Mouse (Mus musculus): Measurements from ENCODE around the gene Runx1. TPM values are rescaled to one million over a fixed set of nuclear protein-coding genes. Genes with fewer than 3 reads are reported as not detected.

Runx1 gene
- total and polyA plus RNA-seq, 2 experiments from 2014 or later, result 1.3 to 2.2 TPM

DNA sequence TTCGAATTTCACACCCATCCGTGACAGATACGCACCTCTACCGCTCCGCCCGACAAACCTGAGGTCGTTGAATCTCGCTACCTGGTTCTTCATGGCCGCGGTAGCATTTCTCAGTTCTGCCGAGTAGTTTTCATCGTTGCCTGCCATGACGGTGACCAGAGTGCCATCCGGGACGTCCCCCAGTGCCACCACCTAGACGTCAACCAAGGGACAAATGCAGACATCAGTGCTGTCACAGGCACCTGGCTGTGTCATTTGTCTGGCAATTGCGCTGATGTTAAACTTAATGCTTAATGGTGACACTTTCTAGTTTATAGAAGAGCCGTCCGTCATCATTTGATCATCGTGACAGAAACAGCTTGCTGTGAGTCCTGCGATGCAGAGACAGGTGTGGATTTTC lies 137.0 kb downstream of the Runx1 start:
- Histone ChIP-seq H3K4me3 (ENCODE audit: low read length) (no peak overlapping the region), H3K4me1 (ENCODE audit: insufficient read depth, low read length) (no peaks in the 10 kb centered on the region), H3K9me3 (ENCODE audit: low read length) (no peaks in the 10 kb centered on the region), H3K27me3 (ENCODE audit: insufficient read depth, low read length) (peaks cover 25% of the 10 kb centered on the region), H3K9ac (replicated peaks; ENCODE audit: low read length) (no peak overlapping the region), H3K36me3 (ENCODE audit: insufficient read depth, low read length) (no peaks in the 10 kb centered on the region), H3K27ac (no peak overlapping the region), H3K4me2 (ENCODE audit: low read depth, low read length) (no peak overlapping the region)
- WGBS, result 96% methylated on average over 21 of the region's 21 CpGs
- no peak for DNase-seq (ENCODE audit: low spot score)
- no peak for TF ChIP-seq CTCF (IDR thresholded peaks at IDR 0.05; ENCODE audit: low read depth)
- ATAC-seq, result no peak

DNA sequence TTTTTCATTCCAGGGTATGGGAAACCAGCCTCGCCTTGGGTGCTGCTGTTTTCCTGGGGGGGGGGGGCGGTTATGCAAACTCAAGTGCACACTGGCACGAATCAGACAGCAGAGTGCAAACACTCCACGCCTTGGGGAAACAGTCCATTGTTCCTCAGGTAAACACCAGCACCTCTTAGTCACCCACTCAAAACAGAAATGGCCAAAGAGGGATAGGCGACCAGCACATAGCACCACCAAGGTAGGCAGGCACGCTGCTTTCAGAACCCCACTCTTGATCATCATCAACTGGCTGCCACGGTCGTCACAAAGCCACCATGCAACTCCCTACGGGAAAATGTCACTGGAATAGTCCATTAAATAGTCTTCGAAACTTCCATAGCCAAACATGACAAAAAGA lies 139.0 kb downstream of the Runx1 start:
- Histone ChIP-seq H3K36me3 (ENCODE audit: insufficient read depth, low read length) (no peaks in the 10 kb centered on the region), H3K4me1 (ENCODE audit: insufficient read depth, low read length) (no peaks in the 10 kb centered on the region), H3K4me3 (ENCODE audit: low read length) (no peak overlapping the region), H3K27me3 (ENCODE audit: insufficient read depth, low read length) (peaks cover 7% of the 10 kb centered on the region; the same call in 1 of the 2 replicates), H3K9ac (replicated peaks; ENCODE audit: low read length) (no peak overlapping the region), H3K9me3 (ENCODE audit: low read length) (no peaks in the 10 kb centered on the region), H3K27ac (no peak overlapping the region), H3K4me2 (ENCODE audit: low read depth, low read length) (no peak overlapping the region)
- 91% methylated on average over 10 of the region's 10 CpGs for WGBS
- ATAC-seq (no peak), DNase-seq (ENCODE audit: low spot score) (no peak)
- no peak for TF ChIP-seq CTCF (IDR thresholded peaks at IDR 0.05; ENCODE audit: low read depth)

DNA sequence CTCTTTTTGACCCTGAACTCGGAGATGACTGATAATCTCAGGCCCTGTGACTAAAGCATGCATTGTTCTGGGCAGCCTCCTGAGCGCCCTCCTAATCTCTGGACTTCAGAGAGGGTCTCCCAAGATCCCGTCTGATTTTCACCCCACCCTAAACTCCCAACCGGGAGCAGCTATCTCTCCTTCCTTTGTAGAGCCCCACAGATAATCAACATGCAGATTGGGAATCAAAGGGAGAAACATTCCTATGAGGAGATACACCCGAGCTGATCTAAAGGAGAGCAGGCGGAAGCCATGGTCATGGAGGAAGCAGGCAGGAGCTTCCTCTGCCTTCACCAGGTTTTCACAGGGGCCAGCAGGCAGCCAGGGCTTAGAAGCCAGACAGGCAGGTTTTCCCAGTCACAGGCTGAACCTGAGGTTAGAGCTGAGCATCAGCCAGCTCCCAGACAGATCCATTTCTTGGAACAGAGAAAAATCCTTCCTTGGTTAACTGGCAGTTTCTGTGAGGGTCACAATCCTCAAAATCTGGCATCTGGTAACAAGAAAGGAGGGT lies 140.1 kb downstream of the Runx1 start:
- DNase-seq (ENCODE audit: low spot score), result no peak
- no peak for ATAC-seq
- H3K27ac ChIP-seq, result no peak overlapping the region
- no peaks in the 10 kb centered on the region for H3K27me3 ChIP-seq (ENCODE audit: insufficient read depth, low read length)
- no peaks in the 10 kb centered on the region for H3K4me1 ChIP-seq (ENCODE audit: insufficient read depth, low read length)
- no peak for TF ChIP-seq CTCF (IDR thresholded peaks at IDR 0.05; ENCODE audit: low read depth)
- H3K4me2 ChIP-seq (ENCODE audit: low read depth, low read length), result no peak overlapping the region
- 51% methylated on average over 6 of the region's 6 CpGs for WGBS
- no peak overlapping the region for H3K4me3 ChIP-seq (ENCODE audit: low read length)
- H3K9ac ChIP-seq (replicated peaks; ENCODE audit: low read length), result no peak overlapping the region
- H3K36me3 ChIP-seq (ENCODE audit: insufficient read depth, low read length), result no peaks in the 10 kb centered on the region
- H3K9me3 ChIP-seq (ENCODE audit: low read length), result no peaks in the 10 kb centered on the region

GRCm38 (mm10) chr16:92684423-92685211 lies 141.3 kb downstream of the Runx1 start:
- Histone ChIP-seq H3K9me3 (ENCODE audit: low read length) (no peaks in the 10 kb centered on the region), H3K4me1 (ENCODE audit: insufficient read depth, low read length) (no peaks in the 10 kb centered on the region), H3K36me3 (ENCODE audit: insufficient read depth, low read length) (no peaks in the 10 kb centered on the region), H3K9ac (replicated peaks; ENCODE audit: low read length) (no peak overlapping the region), H3K27me3 (ENCODE audit: insufficient read depth, low read length) (no peaks in the 10 kb centered on the region), H3K4me2 (ENCODE audit: low read depth, low read length) (no peak overlapping the region), H3K27ac (no peak overlapping the region), H3K4me3 (ENCODE audit: low read length) (no peak overlapping the region)
- ATAC-seq (no peak), DNase-seq (ENCODE audit: low spot score) (no peak)
- no peak for TF ChIP-seq CTCF (IDR thresholded peaks at IDR 0.05; ENCODE audit: low read depth)
- 75% methylated on average over 21 of the region's 21 CpGs for WGBS

DNA sequence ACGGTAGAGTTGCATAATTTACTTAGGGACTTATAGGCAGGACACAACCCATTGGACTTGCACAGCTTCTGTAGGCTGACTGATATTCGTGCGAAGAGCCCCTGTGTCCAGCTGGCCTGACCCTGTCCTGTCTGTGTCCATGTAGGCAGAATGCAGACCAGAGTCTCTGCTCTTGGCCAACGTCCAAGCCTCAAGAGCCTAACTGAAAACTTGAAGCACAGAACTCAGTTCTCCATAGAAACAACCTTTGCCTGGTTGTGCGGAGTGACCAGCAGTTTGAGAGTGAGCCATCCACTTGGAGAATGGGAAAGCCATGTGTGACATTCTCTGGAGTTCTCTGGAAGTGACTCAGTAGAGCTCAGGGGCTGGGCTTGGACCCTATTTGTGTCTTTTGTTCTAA lies 149.3 kb downstream of the Runx1 start:
- no peak for ATAC-seq
- WGBS, result 72% methylated on average over 5 of the region's 5 CpGs

GRCm38 (mm10) chr16:92675677-92676076 lies 150.3 kb downstream of the Runx1 start:
- Histone ChIP-seq H3K9ac (replicated peaks; ENCODE audit: low read length) (no peak overlapping the region), H3K27me3 (ENCODE audit: insufficient read depth, low read length) (no peaks in the 10 kb centered on the region), H3K9me3 (ENCODE audit: low read length) (no peaks in the 10 kb centered on the region), H3K27ac (no peak overlapping the region), H3K4me2 (ENCODE audit: low read depth, low read length) (no peak overlapping the region), H3K4me1 (ENCODE audit: insufficient read depth, low read length) (no peaks in the 10 kb centered on the region), H3K4me3 (ENCODE audit: low read length) (no peak overlapping the region), H3K36me3 (ENCODE audit: insufficient read depth, low read length) (no peaks in the 10 kb centered on the region)
- 55% methylated on average over 8 of the region's 8 CpGs for WGBS
- ATAC-seq (no peak), DNase-seq (ENCODE audit: low spot score) (no peak)
- no peak for TF ChIP-seq CTCF (IDR thresholded peaks at IDR 0.05; ENCODE audit: low read depth)

More for the DNA sequence above, 149.3 kb downstream of the Runx1 start:
- no peaks in the 10 kb centered on the region for H3K9me3 ChIP-seq (ENCODE audit: low read length)
- no peaks in the 10 kb centered on the region for H3K27me3 ChIP-seq (ENCODE audit: insufficient read depth, low read length)
- no peak overlapping the region for H3K27ac ChIP-seq
- TF ChIP-seq CTCF (IDR thresholded peaks at IDR 0.05; ENCODE audit: low read depth), result no peak
- H3K36me3 ChIP-seq (ENCODE audit: insufficient read depth, low read length), result no peaks in the 10 kb centered on the region
- peak; percentile 15 for DNase-seq (ENCODE audit: low spot score)
- H3K9ac ChIP-seq (replicated peaks; ENCODE audit: low read length), result no peak overlapping the region
- no peak overlapping the region for H3K4me2 ChIP-seq (ENCODE audit: low read depth, low read length)
- H3K4me1 ChIP-seq (ENCODE audit: insufficient read depth, low read length), result no peaks in the 10 kb centered on the region
- no peak overlapping the region for H3K4me3 ChIP-seq (ENCODE audit: low read length)

GRCm38 (mm10) chr16:92674916-92675450 lies 151.0 kb downstream of the Runx1 start:
- H3K4me2 ChIP-seq (ENCODE audit: low read depth, low read length), result no peak overlapping the region
- 72% methylated on average over 11 of the region's 11 CpGs for WGBS
- H3K4me3 ChIP-seq (ENCODE audit: low read length), result no peak overlapping the region
- no peaks in the 10 kb centered on the region for H3K9me3 ChIP-seq (ENCODE audit: low read length)
- no peak overlapping the region for H3K9ac ChIP-seq (replicated peaks; ENCODE audit: low read length)
- no peaks in the 10 kb centered on the region for H3K27me3 ChIP-seq (ENCODE audit: insufficient read depth, low read length)
- H3K4me1 ChIP-seq (ENCODE audit: insufficient read depth, low read length), result no peaks in the 10 kb centered on the region
- no peak for DNase-seq (ENCODE audit: low spot score)
- no peak for TF ChIP-seq CTCF (IDR thresholded peaks at IDR 0.05; ENCODE audit: low read depth)
- no peak for ATAC-seq
- no peaks in the 10 kb centered on the region for H3K36me3 ChIP-seq (ENCODE audit: insufficient read depth, low read length)
- no peak overlapping the region for H3K27ac ChIP-seq
